Mouse (Mus musculus): Measurements from ENCODE around the gene Pkdrej. TPM values are rescaled to one million over a fixed set of nuclear protein-coding genes. Genes with fewer than 3 reads are reported as not detected.

The Pkdrej gene
- polyA plus RNA-seq, 2 experiments from 2014 or later: not detected

GRCm38 (mm10) chr15:85765022-85765421 lies 56.5 kb downstream of the Pkdrej start:
- ATAC-seq: no peak

Other genes starting within 250 kb of the Pkdrej start
- gene Wnt7b, start 239.3 kb downstream of the Pkdrej start, polyA plus RNA-seq (2017; shearing (Covaris generic)): not detected
- under 1 TPM in 1 of 2 experiments, not detected in 1; 0.20 TPM for gene Ppara, start 86.8 kb downstream of the Pkdrej start, polyA plus RNA-seq (2017; shearing (Covaris generic))
- gene Cdpf1, start 10.0 kb downstream of the Pkdrej start, polyA plus RNA-seq (2017; shearing (Covaris generic)): 10 to 100 TPM; 43.6 to 52.3 TPM
- 10 to 100 TPM; 17.6 to 22.4 TPM for gene Ttc38, start 10.6 kb upstream of the Pkdrej start, polyA plus RNA-seq (2017; shearing (Covaris generic))
- gene Gtse1, start 38.0 kb upstream of the Pkdrej start, polyA plus RNA-seq (2017; shearing (Covaris generic)): 1 to 10 TPM; 3.0 to 7.1 TPM
- gene Trmu, start 57.6 kb upstream of the Pkdrej start, polyA plus RNA-seq (2017; shearing (Covaris generic)): 10 to 100 TPM; 40.6 to 50.3 TPM
- 1 to 10 TPM; 3.3 to 3.8 TPM for gene Celsr1, start 212.0 kb upstream of the Pkdrej start, polyA plus RNA-seq (2017; shearing (Covaris generic))
- gene Gramd4, start 236.0 kb upstream of the Pkdrej start, polyA plus RNA-seq (2017; shearing (Covaris generic)): 10 to 100 TPM; 25.3 to 25.7 TPM